Mouse (Mus musculus) forebrain, postnatal 0 days (tissue): ENCODE measurements around the gene Smco3. TPM values are rescaled to one million over a fixed set of nuclear protein-coding genes. Genes with fewer than 3 reads are reported as not detected.

Experiments used
- ATAC-seq: fragments of 200-750 bp; cut with Nextera tagmentation; 2 replicates; pipeline ENCODE4 v1.8.0; 2017; ENCODE audit warnings: mild to moderate bottlenecking, moderate library complexity
- DNase-seq: peaks from one replicate; pipeline ENCODE4 v3.0.0-alpha.2; 2015
- H3K27ac ChIP-seq: fragments of 300-500 bp; sonication (generic); 2 replicates; pipeline ENCODE4 v1.5.1; 2014; ENCODE audit warnings: low read depth, mild to moderate bottlenecking, antibody characterized with exemption, low read length, moderate library complexity, mixed read lengths
- H3K27me3 ChIP-seq: fragments of 300-500 bp; sonication (generic); 2 replicates; pipeline ENCODE4 v1.6.1; 2014; ENCODE audit warnings: mild to moderate bottlenecking, low read length, mixed read lengths; ENCODE audit not compliant: insufficient read depth
- H3K36me3 ChIP-seq: fragments of 300-500 bp; sonication (generic); 2 replicates; pipeline ENCODE4 v1.6.1; 2014; ENCODE audit warnings: mild to moderate bottlenecking, moderate library complexity; ENCODE audit not compliant: insufficient read depth
- H3K4me1 ChIP-seq: fragments of 300-500 bp; sonication (generic); 2 replicates; pipeline ENCODE4 v1.6.1; 2014; ENCODE audit warnings: antibody characterized with exemption; ENCODE audit not compliant: insufficient read depth
- H3K4me2 ChIP-seq: fragments of 300-500 bp; sonication (generic); 2 replicates; pipeline ENCODE4 v1.6.1; 2014; ENCODE audit warnings: low read depth, mild to moderate bottlenecking, moderate library complexity
- H3K4me3 ChIP-seq: fragments of 300-500 bp; sonication (generic); 2 replicates; pipeline ENCODE4 v1.5.1; 2014; ENCODE audit warnings: low read depth, low read length, mixed read lengths
- H3K9ac ChIP-seq: fragments of 300-500 bp; sonication (generic); 2 replicates; pipeline ENCODE4 v1.6.1; 2014; ENCODE audit warnings: mild to moderate bottlenecking
- H3K9me3 ChIP-seq: fragments of 300-500 bp; sonication (generic); 2 replicates; pipeline ENCODE4 v1.6.1; 2016; ENCODE audit warnings: low read length
- CTCF ChIP-seq: sonication (generic); IDR thresholded peaks from 2 replicates; pipeline ENCODE4 v1.5.1; 2016; ENCODE audit warnings: antibody characterized with exemption, control low read depth, low read depth
- WGBS: fragments of 180-500 bp; shearing (Covaris S2); extraction: QIAGEN DNeasy Blood & Tissue Kit; methylation state at CpG from one replicate; pipeline ENCODE4 v1.1.7; 2014; 5-methylcytosine and 5-hydroxymethylcytosine counted together
- polyA plus RNA-seq: library from polyadenylated mRNA; unstranded; fragments of >200 nt; fragmentation: Nextera tagmentation; extraction: Ambion mirVana; gene quantifications from 2 replicates; pipeline ENCODE4 v1.2.1, GENCODE M21; 2015
- total RNA-seq: library from RNA; depleted of rRNA; stranded (reverse); fragments of >200 nt; gene quantifications from 2 replicates; pipeline ENCODE4 v1.2.3, GENCODE M21; 2014

The Smco3 gene
- total and polyA plus RNA-seq, 2 experiments from 2014 or later, result 1.5 to 2.7 TPM

GRCm38 (mm10) chr6:136795110-136795509 lies 40.1 kb downstream of the Smco3 start:
- Histone ChIP-seq H3K9me3 (no peaks in the 10 kb centered on the region), H3K4me2 (no peak overlapping the region), H3K27ac (no peak overlapping the region), H3K27me3 (peaks cover 6% of the 10 kb centered on the region; the same call in 1 of the 2 replicates), H3K4me1 (0 out of 2 replicates have a peak, but pooled peaks cover 4% of the 10 kb centered on the region), H3K4me3 (no peak overlapping the region), H3K36me3 (no peaks in the 10 kb centered on the region), H3K9ac (no peak overlapping the region)
- DNase-seq, result no peak
- TF ChIP-seq CTCF, result no peak
- no peak for ATAC-seq
- WGBS, result 69% methylated on average over 1 of the region's 1 CpGs

DNA sequence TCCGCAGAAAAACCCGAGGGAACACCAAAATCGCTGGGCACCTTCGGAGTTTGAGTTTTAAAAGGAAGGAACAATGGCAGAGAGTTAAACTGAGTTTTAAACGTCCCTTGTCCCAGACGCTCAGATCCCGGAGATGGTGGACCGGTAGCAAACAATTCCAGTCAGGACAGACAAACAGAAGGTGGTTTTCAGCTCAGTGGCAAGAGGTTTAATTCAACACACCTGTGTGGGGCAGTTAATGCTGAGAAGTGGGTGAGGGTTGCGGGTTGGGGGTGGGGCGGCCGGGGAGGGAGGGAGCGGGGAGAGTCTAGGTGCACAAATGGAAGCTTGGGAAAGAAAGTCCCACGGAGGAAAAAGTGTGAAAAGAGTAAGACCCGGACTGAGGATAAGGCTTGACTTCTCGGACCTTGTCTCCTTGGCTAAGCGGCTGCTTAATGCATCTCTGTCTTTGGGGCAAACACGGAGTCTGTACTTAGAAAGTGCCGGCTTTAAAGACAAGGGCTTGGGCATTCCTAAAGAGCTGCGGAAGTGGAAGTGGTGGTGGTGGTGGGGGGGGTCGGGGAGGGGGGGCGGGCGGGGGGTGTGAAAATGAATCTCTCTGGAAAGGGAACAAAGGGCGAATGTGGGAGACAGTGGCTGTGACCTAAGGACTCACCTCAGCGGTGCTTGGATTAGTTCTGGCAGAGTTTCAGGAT lies 41.3 kb downstream of the Smco3 start:
- peak; percentile 12; the same call in 1 of the 2 replicates for ATAC-seq
- Histone ChIP-seq H3K4me1 (0 out of 2 replicates have a peak, but pooled peaks cover 4% of the 10 kb centered on the region), H3K4me3 (peak overlapping the region; percentile 30), H3K9ac (0 out of 2 replicates have a peak overlapping the region, but pooled peaks have one; percentile 14), H3K36me3 (no peaks in the 10 kb centered on the region), H3K4me2 (peak overlapping the region; percentile 57), H3K27ac (no peak overlapping the region), H3K9me3 (no peaks in the 10 kb centered on the region), H3K27me3 (peaks cover 6% of the 10 kb centered on the region; the same call in 1 of the 2 replicates)
- 2% methylated on average over 24 of the region's 24 CpGs for WGBS
- no peak for TF ChIP-seq CTCF
- no peak for DNase-seq

GRCm38 (mm10) chr6:136792884-136793758 lies 42.1 kb downstream of the Smco3 start:
- peaks cover 6% of the 10 kb centered on the region; the same call in 1 of the 2 replicates for H3K27me3 ChIP-seq
- H3K4me1 ChIP-seq, result 0 out of 2 replicates have a peak, but pooled peaks cover 4% of the 10 kb centered on the region
- peak overlapping the region; percentile 30; the same call in 1 of the 2 replicates for H3K4me3 ChIP-seq
- TF ChIP-seq CTCF, result no peak
- DNase-seq (no peak), ATAC-seq (no peak)
- peak overlapping the region; percentile 57 for H3K4me2 ChIP-seq
- WGBS, result 26% methylated on average over 16 of the region's 16 CpGs
- H3K36me3 ChIP-seq, result no peaks in the 10 kb centered on the region
- no peak overlapping the region for H3K27ac ChIP-seq
- no peak overlapping the region for H3K9ac ChIP-seq
- H3K9me3 ChIP-seq, result no peaks in the 10 kb centered on the region

- Histone ChIP-seq H3K27ac (no peak overlapping the region), H3K27me3 (peaks cover 6% of the 10 kb centered on the region; the same call in 1 of the 2 replicates), H3K4me2 (no peak overlapping the region), H3K9me3 (no peaks in the 10 kb centered on the region), H3K9ac (no peak overlapping the region), H3K4me1 (0 out of 2 replicates have a peak, but pooled peaks cover 4% of the 10 kb centered on the region), H3K4me3 (no peak overlapping the region), H3K36me3 (no peaks in the 10 kb centered on the region)
- TF ChIP-seq CTCF, result no peak
- ATAC-seq (no peak), DNase-seq (no peak)
- WGBS, result 73% methylated on average over 5 of the region's 5 CpGs
Observed at GRCm38 (mm10) chr6:136789391-136789971, 45.8 kb downstream of the Smco3 start.

DNA sequence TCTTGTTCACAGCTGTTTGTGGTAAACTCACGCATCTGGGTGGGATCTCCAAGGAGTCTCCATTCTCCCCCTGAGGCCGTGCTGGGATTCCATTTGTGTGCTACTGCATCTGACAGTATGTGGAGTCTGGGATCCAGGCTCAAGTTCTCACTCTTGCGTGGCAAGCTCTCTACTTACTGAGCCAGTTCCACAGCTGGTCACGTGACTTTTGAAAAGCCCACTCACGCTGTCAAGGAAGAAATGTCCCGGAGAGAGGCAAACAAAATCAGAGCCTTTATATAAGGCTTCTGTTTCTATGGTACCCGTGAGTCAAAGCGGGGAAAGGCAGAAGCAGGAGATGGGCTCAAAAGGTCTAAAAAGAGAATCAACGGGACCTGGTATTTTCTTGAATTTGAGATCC lies 52.5 kb downstream of the Smco3 start:
- Histone ChIP-seq H3K4me2 (no peak overlapping the region), H3K9me3 (no peaks in the 10 kb centered on the region), H3K36me3 (no peaks in the 10 kb centered on the region), H3K27ac (no peak overlapping the region), H3K4me1 (no peaks in the 10 kb centered on the region), H3K9ac (no peak overlapping the region), H3K4me3 (no peak overlapping the region), H3K27me3 (no peaks in the 10 kb centered on the region)
- ATAC-seq (no peak), DNase-seq (no peak)
- no peak for TF ChIP-seq CTCF
- WGBS, result 77% methylated on average over 9 of the region's 9 CpGs

GRCm38 (mm10) chr6:136782146-136782545 lies 53.1 kb downstream of the Smco3 start:
- Histone ChIP-seq H3K9me3 (no peaks in the 10 kb centered on the region), H3K9ac (no peak overlapping the region), H3K27me3 (no peaks in the 10 kb centered on the region), H3K4me2 (no peak overlapping the region), H3K27ac (no peak overlapping the region), H3K36me3 (no peaks in the 10 kb centered on the region), H3K4me1 (no peaks in the 10 kb centered on the region), H3K4me3 (no peak overlapping the region)
- DNase-seq (no peak), ATAC-seq (no peak)
- no peak for TF ChIP-seq CTCF
- WGBS, result 85% methylated on average over 12 of the region's 12 CpGs
